Mouse (Mus musculus) ES-E14 (cell line): ENCODE results near the gene Phldb2. TPM values are rescaled to one million over a fixed set of nuclear protein-coding genes. Genes with fewer than 3 reads are reported as not detected.

ENCODE experiments used
- DNase-seq: peaks from one replicate; pipeline ENCODE4 v3.0.0-alpha.2; 2013; ENCODE audit warnings: low read depth, low spot score
- H3K27ac ChIP-seq: 2 replicates; pipeline ENCODE4 v1.5.1; 2012; ENCODE audit warnings: low read depth, mild to moderate bottlenecking, low read length, moderate library complexity, mixed read lengths; ENCODE audit not compliant: poor library complexity, insufficient read depth, severe bottlenecking
- H3K36me3 ChIP-seq: 2 replicates; pipeline ENCODE4 v1.6.1; 2012; ENCODE audit warnings: mild to moderate bottlenecking, low read length, moderate library complexity, mixed read lengths; ENCODE audit not compliant: control insufficient read depth, poor library complexity, insufficient read depth, severe bottlenecking
- H3K4me1 ChIP-seq, 2 experiments: fragments of 150-350 bp in 1 of 2; sonication (generic) in 1 of 2; 2 replicates each; pipeline ENCODE4 v1.6.1; 2012; ENCODE audit warnings: low read length in 2 of 2, mild to moderate bottlenecking in 1 of 2, mixed read lengths in 1 of 2; ENCODE audit not compliant: control insufficient read depth in 2 of 2, insufficient read depth in 2 of 2, poor library complexity in 1 of 2
- H3K4me3 ChIP-seq, 2 experiments: fragments of 150-350 bp in 1 of 2; sonication (generic) in 1 of 2; 2 replicates each; pipeline ENCODE4 v1.5.1; 2012; ENCODE audit warnings: low read length in 2 of 2, low read depth in 1 of 2, mild to moderate bottlenecking in 1 of 2, mixed read lengths in 1 of 2; ENCODE audit not compliant: insufficient read depth in 1 of 2, poor library complexity in 1 of 2, severe bottlenecking in 1 of 2
- H3K9ac ChIP-seq: 2 replicates; pipeline ENCODE4 v1.6.1; 2012; ENCODE audit warnings: low read depth, mild to moderate bottlenecking, low read length, mixed read lengths; ENCODE audit not compliant: poor library complexity, insufficient read depth, severe bottlenecking
- H3K9me3 ChIP-seq: fragments of 150-350 bp; sonication (generic); 2 replicates; pipeline ENCODE4 v1.6.1; 2012; ENCODE audit warnings: low read depth, mild to moderate bottlenecking, low read length; ENCODE audit not compliant: control insufficient read depth, insufficient read depth
- CHD2 ChIP-seq: IDR thresholded peaks from 2 replicates; pipeline ENCODE4 v1.6.1; 2014; ENCODE audit warnings: mild to moderate bottlenecking, low read depth, low read length, inconsistent platforms
- HCFC1 ChIP-seq: IDR thresholded peaks from 2 replicates; pipeline ENCODE4 v1.6.1; 2012; ENCODE audit warnings: low read length, inconsistent platforms, borderline replicate concordance; ENCODE audit not compliant: insufficient read depth
- MAFK ChIP-seq: IDR thresholded peaks from 2 replicates; pipeline ENCODE4 v1.6.1; 2014; ENCODE audit warnings: mild to moderate bottlenecking, low read depth, low read length, inconsistent platforms; ENCODE audit not compliant: insufficient read depth
- ZC3H11A ChIP-seq: IDR thresholded peaks from 2 replicates; pipeline ENCODE4 v1.6.1; 2012; ENCODE audit warnings: low read depth, mild to moderate bottlenecking, inconsistent platforms, low read length, borderline replicate concordance
- ZNF384 ChIP-seq: IDR thresholded peaks from 2 replicates; pipeline ENCODE4 v1.6.1; 2012; ENCODE audit warnings: low read depth, low read length, inconsistent platforms
- in situ Hi-C, 2 experiments: fragments of 600-800 bp; cut with MboI; formaldehyde crosslinking; loops; one replicate each; pipeline ENCODE4 v1.15.1; 2025; ENCODE audit warnings: low sequenced_read_pairs in 2 of 2, inconsistent platforms in 1 of 2; ENCODE audit not compliant: unreplicated experiment in 2 of 2
- total RNA-seq: library from RNA; depleted of rRNA; stranded (reverse); fragments of 300-350 nt; gene quantifications from 2 replicates; pipeline ENCODE4 v1.2.3, GENCODE M21; 2012

Phldb2 gene
- total RNA-seq, 1 experiment: 36.2 TPM

DNA sequence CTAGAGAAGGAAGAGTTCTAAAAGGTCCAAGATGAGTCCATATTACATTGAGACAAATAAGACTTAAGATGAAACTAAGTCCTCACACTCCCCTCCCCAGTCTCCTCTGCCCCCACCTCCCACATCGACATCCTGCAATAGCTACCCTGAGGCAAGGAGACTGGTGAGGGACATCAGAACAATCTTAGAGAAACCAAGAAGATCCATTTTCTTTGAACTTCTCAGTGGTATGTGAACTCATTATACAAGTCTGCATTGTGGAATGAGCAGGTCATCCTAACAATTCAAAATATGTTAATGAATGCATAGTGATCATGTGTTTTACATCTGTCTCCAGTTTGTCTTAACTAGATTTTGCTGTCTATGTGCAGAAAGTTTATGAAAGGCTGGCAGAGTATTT lies 75.7 kb downstream of the Phldb2 start:
- in situ Hi-C loops: no loop called here
- Histone ChIP-seq H3K36me3 (no peaks in the 10 kb centered on the region), H3K9me3 (no peaks in the 10 kb centered on the region), H3K27ac (no peak overlapping the region), H3K4me1 (no peaks in the 10 kb centered on the region), H3K9ac (no peak overlapping the region), H3K4me3 (no peak overlapping the region)
- DNase-seq: no peak
- TF ChIP-seq HCFC1 (no peak), MAFK (no peak)

DNA sequence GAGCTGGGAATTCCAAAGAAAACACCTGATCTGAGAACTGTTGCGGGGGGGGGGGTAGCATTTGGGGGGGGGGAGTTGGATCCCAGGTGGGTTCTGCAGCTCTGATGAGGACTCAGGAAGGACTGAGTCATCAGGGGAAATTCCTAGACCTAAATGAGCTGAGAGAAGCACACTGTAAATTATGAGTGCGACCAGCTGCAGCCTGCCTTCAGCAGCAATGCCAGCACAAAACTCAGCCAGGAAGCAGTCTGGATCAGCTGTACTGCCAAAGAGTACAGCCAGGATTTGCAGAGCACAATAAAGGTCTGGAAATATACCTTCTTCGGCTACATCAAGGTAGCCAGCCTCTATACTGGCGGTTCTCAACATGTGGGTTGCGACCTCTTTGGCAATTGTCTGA lies 76.2 kb downstream of the Phldb2 start:
- no peak overlapping the region for H3K9ac ChIP-seq
- in situ Hi-C loops: no loop called here
- DNase-seq: no peak
- H3K4me3 ChIP-seq: no peak overlapping the region
- no peak for TF ChIP-seq ZNF384
- H3K27ac ChIP-seq: no peak overlapping the region
- H3K9me3 ChIP-seq: no peaks in the 10 kb centered on the region
- H3K4me1 ChIP-seq: no peaks in the 10 kb centered on the region
- no peaks in the 10 kb centered on the region for H3K36me3 ChIP-seq

DNA sequence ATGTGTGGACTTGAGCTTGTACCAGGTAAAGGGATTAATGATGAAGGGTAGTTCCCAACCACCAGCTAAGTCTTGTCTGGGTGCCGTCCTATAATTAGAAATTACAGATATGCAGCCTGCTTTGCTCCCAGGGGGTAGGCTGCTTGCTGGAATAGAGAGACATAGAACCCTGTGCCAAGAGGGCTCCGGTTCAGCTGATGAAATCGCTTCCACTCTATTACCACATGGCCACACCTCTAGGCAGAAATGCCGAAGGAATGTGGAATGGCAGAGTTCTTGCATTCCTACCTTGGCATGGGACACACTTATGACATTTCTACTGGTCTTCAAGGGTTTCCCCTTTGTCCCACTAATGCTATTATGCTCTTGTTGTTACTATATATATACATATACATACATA lies 80.0 kb downstream of the Phldb2 start:
- Histone ChIP-seq H3K27ac (no peak overlapping the region), H3K4me1 (no peaks in the 10 kb centered on the region), H3K9me3 (no peaks in the 10 kb centered on the region), H3K36me3 (no peaks in the 10 kb centered on the region), H3K9ac (no peak overlapping the region), H3K4me3 (no peak overlapping the region)
- TF ChIP-seq CHD2: no peak
- no peak for TF ChIP-seq ZNF384
- TF ChIP-seq MAFK: no peak
- no peak for TF ChIP-seq ZC3H11A
- TF ChIP-seq HCFC1: no peak
- DNase-seq: no peak
- in situ Hi-C loops: no loop called here

DNA sequence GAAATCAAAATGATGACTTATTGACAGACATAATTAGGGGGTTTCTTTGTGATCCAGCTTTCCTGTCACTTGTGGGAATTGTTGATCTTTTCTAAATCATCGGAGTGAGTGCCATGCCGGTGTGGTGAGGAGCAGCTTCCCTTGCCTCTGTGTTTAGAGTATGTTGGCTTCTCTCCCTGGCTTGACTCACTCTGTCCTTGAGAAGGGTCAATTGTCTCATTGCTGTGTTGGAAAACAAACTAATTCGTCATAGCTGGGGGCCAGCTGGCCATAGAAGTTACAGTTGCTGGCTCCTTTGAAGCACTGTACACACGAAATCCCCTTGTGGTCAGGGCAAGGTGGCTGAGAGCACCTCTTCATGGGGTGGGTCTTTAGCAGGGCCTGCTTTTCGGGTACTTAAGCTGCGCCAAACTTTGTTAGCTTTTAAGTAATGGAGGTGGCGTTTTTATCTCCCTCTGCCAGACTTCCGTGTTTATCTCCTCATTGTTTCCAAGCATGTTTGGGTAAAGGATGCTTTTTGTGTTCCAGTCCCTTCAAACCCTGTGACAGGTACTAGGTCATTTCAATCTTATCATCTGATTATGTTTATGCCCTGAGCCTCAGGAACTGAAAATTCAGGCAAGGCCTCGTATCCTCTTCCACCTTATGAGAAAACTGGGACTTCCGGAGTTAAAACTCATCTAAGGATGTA lies 82.0 kb downstream of the Phldb2 start:
- Histone ChIP-seq H3K9me3 (no peaks in the 10 kb centered on the region), H3K9ac (no peak overlapping the region), H3K4me3 (no peak overlapping the region), H3K4me1 (no peaks in the 10 kb centered on the region), H3K27ac (no peak overlapping the region), H3K36me3 (no peaks in the 10 kb centered on the region)
- no peak for DNase-seq
- in situ Hi-C loops: no loop called here
- TF ChIP-seq HCFC1 (no peak), CHD2 (no peak), ZNF384 (no peak), MAFK (no peak), ZC3H11A (no peak)

- Histone ChIP-seq H3K9me3 (no peaks in the 10 kb centered on the region), H3K4me1 (no peaks in the 10 kb centered on the region), H3K4me3 (no peak overlapping the region), H3K27ac (no peak overlapping the region), H3K36me3 (no peaks in the 10 kb centered on the region), H3K9ac (no peak overlapping the region)
- TF ChIP-seq ZNF384 (no peak), HCFC1 (no peak), ZC3H11A (no peak), CHD2 (no peak)
- in situ Hi-C loops: no loop called here
- no peak for DNase-seq
Observed at GRCm38 (mm10) chr16:45870651-45871050, 82.7 kb downstream of the Phldb2 start.
